Mouse (Mus musculus): ENCODE results near the gene Tnfsf13.
A peak's percentile ranks its signal among the peaks of the same experiment; 100 is the strongest.

DNA sequence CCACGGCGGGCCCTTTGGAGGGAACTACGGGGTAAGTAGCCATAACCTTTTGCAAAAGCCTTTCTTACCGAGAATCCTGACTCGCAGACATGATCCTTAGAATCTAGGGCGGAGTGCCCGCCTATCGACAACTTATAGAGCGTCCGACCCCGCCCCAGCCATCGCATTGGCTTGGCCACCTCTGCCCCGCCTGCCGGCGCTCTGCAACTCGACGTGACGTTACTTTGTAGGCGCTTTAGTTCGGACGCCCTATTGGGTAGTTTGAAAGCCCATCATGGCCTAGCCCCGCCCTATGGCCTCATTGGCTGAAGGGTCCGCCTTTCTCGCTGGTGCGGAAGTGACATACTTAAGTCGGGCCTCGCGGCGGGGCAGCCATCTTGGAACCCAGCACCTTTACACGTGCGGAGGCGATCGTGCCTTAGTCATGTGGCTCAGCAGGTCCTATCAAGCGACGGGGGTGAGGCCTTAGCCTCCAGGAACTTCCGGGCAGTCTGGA, 13.3 kb downstream of the Tnfsf13 start, which contains the start of gene Eif4a1:
- TF ChIP-seq CTCF (IDR thresholded peaks at IDR 0.05; ENCODE audit: low read depth) (no peak), EP300 (IDR thresholded peaks at IDR 0.05; ENCODE audit: low read depth) (peak; percentile 85)
